Mouse (Mus musculus): ENCODE results near the gene Naxd. TPM values are rescaled to one million over a fixed set of nuclear protein-coding genes. Genes with fewer than 3 reads are reported as not detected.

The Naxd gene
- total and polyA plus RNA-seq, 2 experiments from 2014 or later, result 66.3 to 71.6 TPM

DNA sequence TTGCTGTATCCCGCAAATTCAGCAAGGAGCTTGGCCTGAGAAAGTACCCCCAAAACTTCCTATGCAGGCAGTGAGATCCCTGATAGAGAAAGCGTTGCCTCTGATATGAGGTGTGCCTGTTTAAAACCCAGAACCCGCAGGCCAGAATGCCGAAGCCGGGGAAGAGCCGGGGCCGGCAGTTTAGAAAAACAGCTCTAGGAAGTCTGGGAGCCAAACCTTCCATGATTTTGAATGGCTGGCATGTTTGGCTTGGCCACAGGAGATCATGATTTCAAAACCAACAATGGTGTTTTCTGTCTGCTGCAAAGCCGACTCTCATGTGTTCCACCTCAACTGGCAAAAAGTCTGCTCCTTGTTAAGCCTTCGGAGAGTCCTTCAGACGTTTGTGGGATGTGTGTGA is 55.1 kb downstream of the Naxd start:
- TF ChIP-seq EP300 (IDR thresholded peaks at IDR 0.05; ENCODE audit: low read depth) (no peak), CTCF (IDR thresholded peaks at IDR 0.05; ENCODE audit: low read depth) (no peak)
- DNase-seq (ENCODE audit: low spot score), result no peak
- no peak overlapping the region for H3K9ac ChIP-seq (replicated peaks; ENCODE audit: low read depth, low read length)
- no peak for ATAC-seq (ENCODE audit: insufficient read depth, low read depth)
- H3K9me3 ChIP-seq (replicated peaks; ENCODE audit: control insufficient read depth, low read length), result no peaks in the 10 kb centered on the region
- H3K27ac ChIP-seq (ENCODE audit: low read depth), result no peak overlapping the region
- WGBS, result 71% methylated on average over 10 of the region's 10 CpGs
- H3K4me1 ChIP-seq (ENCODE audit: control insufficient read depth, insufficient read depth), result peaks cover 9% of the 10 kb centered on the region
- peaks cover 3% of the 10 kb centered on the region; the same call in 1 of the 2 replicates for H3K36me3 ChIP-seq (replicated peaks; ENCODE audit: control insufficient read depth, insufficient read depth, low read length)
- no peaks in the 10 kb centered on the region for H3K27me3 ChIP-seq (ENCODE audit: control insufficient read depth, insufficient read depth, low read length)
- H3K4me2 ChIP-seq (ENCODE audit: low read depth, low read length), result no peak overlapping the region
- H3K4me3 ChIP-seq (ENCODE audit: low read depth, low read length), result no peak overlapping the region

DNA sequence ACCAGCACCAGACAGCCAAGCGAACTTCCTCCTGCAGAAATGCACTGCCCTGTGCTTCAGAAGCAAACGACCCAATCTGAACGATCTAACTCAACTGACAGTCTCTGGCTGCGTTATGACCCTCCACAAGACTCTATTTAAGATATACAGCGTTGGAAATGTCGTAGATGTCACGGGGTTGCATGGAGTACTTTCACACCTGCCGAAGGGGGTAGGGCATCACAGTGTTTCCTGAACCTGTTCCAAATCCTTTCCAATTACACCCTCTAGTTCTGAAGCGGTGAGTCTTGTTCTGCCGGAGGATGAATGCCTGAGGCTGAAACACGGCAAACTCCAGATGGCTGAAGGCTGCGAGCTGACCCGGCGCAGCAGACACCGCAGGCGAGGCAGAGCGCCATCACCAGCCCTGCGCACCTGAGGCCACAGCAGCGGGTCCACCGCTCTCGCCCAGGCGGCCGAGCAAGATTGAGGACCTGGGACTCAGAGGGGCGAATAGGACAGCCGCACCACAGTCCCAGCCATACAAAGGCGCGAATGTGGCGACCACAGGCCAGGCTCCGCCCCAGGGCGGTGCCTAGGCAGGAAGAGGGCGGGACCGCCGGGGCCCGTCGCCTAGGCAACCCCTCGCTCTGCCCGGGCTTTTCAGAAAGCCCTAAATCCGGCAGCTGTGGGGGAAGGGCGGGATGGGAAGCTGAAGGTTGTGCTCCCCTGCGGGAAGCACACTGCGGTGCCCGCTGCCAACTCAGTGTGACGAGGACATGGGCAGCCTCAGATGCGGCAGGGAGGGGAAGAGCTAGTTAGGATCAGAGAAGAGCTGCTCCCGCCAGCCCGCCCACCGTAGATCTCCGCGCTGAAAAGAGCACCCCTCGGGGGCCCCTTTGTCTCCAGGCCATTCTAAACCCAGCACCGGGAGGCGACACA is 57.8 kb downstream of the Naxd start, which contains the start of gene Ing1:
Gene Ing1 (plus strand): TSS at position 773 of the 921 bp plus-strand sequence.
- peak within 1 kb of the TSS; percentile 91 for H3K9ac ChIP-seq (replicated peaks; ENCODE audit: low read depth, low read length)
- H3K27me3 ChIP-seq (ENCODE audit: control insufficient read depth, insufficient read depth, low read length), result no peaks in the 10 kb centered on the region
- peak within 1 kb of the TSS; percentile 92 for H3K4me3 ChIP-seq (ENCODE audit: low read depth, low read length)
- no peaks in the 10 kb centered on the region for H3K9me3 ChIP-seq (replicated peaks; ENCODE audit: control insufficient read depth, low read length)
- H3K4me2 ChIP-seq (ENCODE audit: low read depth, low read length), result peak within 1 kb of the TSS; percentile 94
- peak; percentile 67 for ATAC-seq (ENCODE audit: insufficient read depth, low read depth)
- peak; percentile 95 for DNase-seq (ENCODE audit: low spot score)
- no peaks in the 10 kb centered on the region for H3K36me3 ChIP-seq (replicated peaks; ENCODE audit: control insufficient read depth, insufficient read depth, low read length)
- TF ChIP-seq CTCF (IDR thresholded peaks at IDR 0.05; ENCODE audit: low read depth), result no peak
- TF ChIP-seq EP300 (IDR thresholded peaks at IDR 0.05; ENCODE audit: low read depth), result 0 out of 2 replicates have a peak, but pooled peaks have one; percentile 71
- H3K4me1 ChIP-seq (ENCODE audit: control insufficient read depth, insufficient read depth), result peaks cover 20% of the 10 kb centered on the region
- peak within 1 kb of the TSS; percentile 99 for H3K27ac ChIP-seq (ENCODE audit: low read depth)
- WGBS, result under 1% methylated on average over 52 of the region's 52 CpGs

DNA sequence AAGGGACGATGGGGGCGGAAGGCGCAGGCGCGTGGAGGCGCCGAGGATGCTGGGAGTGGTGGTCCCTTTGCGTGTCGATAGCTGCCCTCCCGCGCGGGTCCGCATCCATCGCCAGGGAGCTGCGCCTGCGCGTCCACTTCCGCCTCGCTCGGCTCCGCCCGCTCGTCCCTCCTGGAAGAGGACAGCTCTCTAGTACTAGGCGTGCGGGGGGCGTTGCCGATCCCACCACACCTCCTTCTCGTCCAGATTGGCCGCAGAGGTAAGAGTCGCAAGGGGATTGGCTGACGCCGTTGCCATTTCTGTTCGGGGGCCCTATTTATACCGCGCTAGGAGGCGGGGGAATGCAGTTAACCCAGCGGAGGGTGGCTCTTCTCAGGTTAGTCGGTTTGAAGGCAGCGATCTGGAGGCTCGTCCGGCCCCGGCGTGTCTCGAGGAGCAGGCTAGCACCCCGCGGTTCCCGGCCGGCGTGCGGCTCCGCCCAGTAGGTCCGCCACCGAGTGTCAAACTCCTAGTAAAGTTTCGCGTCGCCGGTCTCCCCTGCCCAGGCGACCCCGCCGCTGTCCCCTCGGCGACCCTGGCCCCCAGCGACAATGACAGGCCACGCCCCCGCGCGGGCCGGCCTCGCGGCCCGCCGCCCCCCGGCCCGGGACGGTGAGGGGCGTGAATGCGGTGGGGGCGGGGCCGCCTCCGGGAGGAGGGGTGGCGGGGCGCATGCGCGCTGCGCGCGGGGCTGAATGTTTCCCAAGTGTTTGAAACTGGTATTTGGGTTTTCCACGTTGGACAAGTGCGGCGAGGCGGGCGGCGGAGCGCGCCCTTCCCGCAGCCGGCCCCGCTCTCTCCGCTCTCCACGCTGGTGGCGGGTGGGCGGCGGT is 58.6 kb downstream of the Naxd start:
- peak overlapping the region; percentile 99 for H3K27ac ChIP-seq (ENCODE audit: low read depth)
- ATAC-seq (ENCODE audit: insufficient read depth, low read depth) (peak; percentile 84), DNase-seq (ENCODE audit: low spot score) (peak; percentile 98)
- no peaks in the 10 kb centered on the region for H3K9me3 ChIP-seq (replicated peaks; ENCODE audit: control insufficient read depth, low read length)
- H3K27me3 ChIP-seq (ENCODE audit: control insufficient read depth, insufficient read depth, low read length), result no peaks in the 10 kb centered on the region
- TF ChIP-seq CTCF (IDR thresholded peaks at IDR 0.05; ENCODE audit: low read depth) (no peak), EP300 (IDR thresholded peaks at IDR 0.05; ENCODE audit: low read depth) (0 out of 2 replicates have a peak, but pooled peaks have one; percentile 19)
- peak overlapping the region; percentile 94 for H3K4me2 ChIP-seq (ENCODE audit: low read depth, low read length)
- H3K36me3 ChIP-seq (replicated peaks; ENCODE audit: control insufficient read depth, insufficient read depth, low read length), result no peaks in the 10 kb centered on the region
- H3K4me1 ChIP-seq (ENCODE audit: control insufficient read depth, insufficient read depth), result peaks cover 19% of the 10 kb centered on the region
- under 1% methylated on average over 101 of the region's 103 CpGs for WGBS
- peak overlapping the region; percentile 91 for H3K9ac ChIP-seq (replicated peaks; ENCODE audit: low read depth, low read length)
- peak overlapping the region; percentile 92 for H3K4me3 ChIP-seq (ENCODE audit: low read depth, low read length)

DNA sequence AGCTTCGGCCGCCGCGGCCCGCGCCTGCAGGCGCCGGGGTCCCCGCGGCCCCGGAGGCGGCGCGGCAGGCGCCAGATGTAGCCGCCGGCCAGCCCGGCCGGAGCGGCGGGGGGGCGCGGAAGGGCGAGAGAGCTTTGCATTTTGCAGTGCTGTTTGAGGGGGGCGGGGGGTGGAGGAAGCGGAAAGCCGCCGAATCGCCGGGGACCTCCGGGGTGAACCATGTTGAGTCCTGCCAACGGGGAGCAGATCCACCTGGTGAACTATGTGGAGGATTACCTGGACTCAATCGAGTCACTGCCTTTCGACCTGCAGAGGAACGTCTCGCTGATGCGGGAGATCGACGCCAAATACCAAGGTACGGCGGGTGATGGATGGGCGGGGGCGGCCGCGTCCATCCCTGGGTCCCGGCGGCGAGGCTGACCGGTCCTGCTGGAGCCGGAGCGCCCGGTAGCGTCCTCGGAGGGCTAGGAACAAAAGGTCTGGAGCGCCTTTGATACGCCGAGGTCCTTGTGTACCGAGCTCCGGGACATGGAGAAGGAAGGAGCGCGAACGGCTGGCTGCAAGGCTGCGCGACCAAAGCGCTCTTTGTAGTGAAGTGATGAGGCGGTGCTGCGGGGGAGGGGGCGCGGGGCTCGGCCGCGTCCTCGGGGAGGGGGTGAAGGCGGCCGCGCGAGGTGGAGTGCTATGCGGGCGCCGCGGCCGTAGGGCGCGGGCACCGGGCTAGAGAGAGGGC is 59.6 kb downstream of the Naxd start:
- no peak for TF ChIP-seq EP300 (IDR thresholded peaks at IDR 0.05; ENCODE audit: low read depth)
- no peak for TF ChIP-seq CTCF (IDR thresholded peaks at IDR 0.05; ENCODE audit: low read depth)
- Histone ChIP-seq H3K36me3 (replicated peaks; ENCODE audit: control insufficient read depth, insufficient read depth, low read length) (peaks cover 9% of the 10 kb centered on the region), H3K27me3 (ENCODE audit: control insufficient read depth, insufficient read depth, low read length) (no peaks in the 10 kb centered on the region), H3K9me3 (replicated peaks; ENCODE audit: control insufficient read depth, low read length) (no peaks in the 10 kb centered on the region), H3K4me3 (ENCODE audit: low read depth, low read length) (peak overlapping the region; percentile 92), H3K4me2 (ENCODE audit: low read depth, low read length) (peak overlapping the region; percentile 94), H3K9ac (replicated peaks; ENCODE audit: low read depth, low read length) (peak overlapping the region; percentile 91), H3K4me1 (ENCODE audit: control insufficient read depth, insufficient read depth) (peaks cover 17% of the 10 kb centered on the region), H3K27ac (ENCODE audit: low read depth) (peak overlapping the region; percentile 99)
- no peak for ATAC-seq (ENCODE audit: insufficient read depth, low read depth)
- DNase-seq (ENCODE audit: low spot score), result peak; percentile 23
- WGBS, result under 1% methylated on average over 71 of the region's 85 CpGs

DNA sequence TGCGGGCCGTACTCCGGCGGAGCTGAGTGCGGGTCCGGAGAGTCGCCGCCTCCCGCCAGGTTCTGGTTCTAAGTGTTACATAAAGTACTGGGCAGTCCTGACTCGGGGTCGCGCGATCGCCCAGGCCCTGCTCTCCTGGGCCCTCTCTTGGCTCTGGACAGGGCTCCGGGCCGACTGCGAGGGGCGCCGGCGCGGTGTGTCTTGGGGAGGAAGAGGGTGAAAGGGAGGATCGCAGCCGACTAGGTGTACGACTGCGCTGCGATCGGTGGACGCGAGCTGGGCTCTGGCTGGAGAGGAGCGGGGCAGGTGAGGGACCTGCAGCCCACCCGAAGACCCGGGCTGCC is 60.1 kb downstream of the Naxd start:
- Histone ChIP-seq H3K4me1 (ENCODE audit: control insufficient read depth, insufficient read depth) (peaks cover 17% of the 10 kb centered on the region), H3K36me3 (replicated peaks; ENCODE audit: control insufficient read depth, insufficient read depth, low read length) (peaks cover 12% of the 10 kb centered on the region), H3K27ac (ENCODE audit: low read depth) (peak overlapping the region; percentile 99), H3K9me3 (replicated peaks; ENCODE audit: control insufficient read depth, low read length) (no peaks in the 10 kb centered on the region), H3K4me2 (ENCODE audit: low read depth, low read length) (peak overlapping the region; percentile 94), H3K9ac (replicated peaks; ENCODE audit: low read depth, low read length) (peak overlapping the region; percentile 91), H3K4me3 (ENCODE audit: low read depth, low read length) (peak overlapping the region; percentile 92), H3K27me3 (ENCODE audit: control insufficient read depth, insufficient read depth, low read length) (no peaks in the 10 kb centered on the region)
- under 1% methylated on average over 31 of the region's 32 CpGs for WGBS
- ATAC-seq (ENCODE audit: insufficient read depth, low read depth) (no peak), DNase-seq (ENCODE audit: low spot score) (no peak)
- TF ChIP-seq EP300 (IDR thresholded peaks at IDR 0.05; ENCODE audit: low read depth), result no peak
- no peak for TF ChIP-seq CTCF (IDR thresholded peaks at IDR 0.05; ENCODE audit: low read depth)

All from heart, postnatal 0 days (tissue).